Mouse (Mus musculus): ENCODE data around the gene Ifna13.

GRCm38 (mm10) chr4:88655461-88655860 is 11.2 kb upstream of the Ifna13 start:
- TF ChIP-seq POLR2A (IDR thresholded peaks at IDR 0.05; ENCODE audit: low read depth, low read length) (no peak), CTCF (IDR thresholded peaks at IDR 0.05; ENCODE audit: extremely low read depth, insufficient read depth, insufficient read length, insufficient replicate concordance) (no peak)
